Mouse (Mus musculus) regulatory T cell (primary cell): Measurements from ENCODE around the gene Papola.

Source experiments
- in situ Hi-C: fragments of 300-600 bp; cut with MboI, MseI; formaldehyde crosslinking; loops from one replicate; pipeline ENCODE4 v1.15.1; 2025; ENCODE audit warnings: high pct_unique_total_duplicates

The Papola gene

DNA sequence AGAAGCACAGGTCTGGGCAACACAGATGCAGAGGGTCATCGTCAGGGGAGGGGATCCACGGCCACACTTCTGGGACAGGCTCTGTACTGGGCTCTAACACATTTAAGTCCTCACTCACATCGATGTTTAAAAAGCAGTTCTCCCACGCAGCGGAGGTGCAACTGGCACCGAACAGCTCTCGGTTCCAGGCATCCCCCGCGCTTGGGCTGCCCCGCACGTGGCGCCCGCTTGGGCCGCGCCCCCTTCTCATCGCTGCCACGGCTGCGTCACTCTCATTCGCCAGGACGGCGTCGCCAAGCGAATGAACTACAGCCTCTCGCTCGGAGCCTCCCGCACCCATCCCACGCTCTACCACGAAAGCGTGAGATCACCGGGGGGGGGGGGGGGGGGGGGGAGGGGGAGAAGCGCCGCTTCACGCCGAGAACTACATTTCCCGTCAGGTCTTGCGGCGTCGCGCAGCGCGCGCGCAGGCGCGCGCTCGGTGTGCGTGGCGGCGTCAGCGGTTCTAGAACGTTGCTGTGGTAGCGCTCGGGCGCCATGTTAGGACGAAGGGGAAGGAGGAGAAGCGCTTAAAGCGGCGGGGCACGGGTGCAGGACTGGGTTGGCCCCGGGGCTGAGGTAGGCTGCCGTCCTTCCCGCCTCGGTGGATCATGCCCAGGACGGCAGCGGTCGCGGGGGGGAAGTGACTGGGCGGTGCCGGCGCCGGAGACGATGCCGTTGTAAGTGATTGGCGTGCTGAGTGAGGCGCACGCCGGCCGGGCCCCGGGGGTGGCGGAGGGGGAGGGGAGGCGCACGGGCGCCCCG is at the start of gene Papola:
Gene Papola (plus strand): TSS at position 499 of the 804 bp plus-strand sequence.
- in situ Hi-C loops: loop anchor here (10.0 kb wide), 1 partner anchor 750 kb away; the partner anchor contains the start of gene Glrx5

DNA sequence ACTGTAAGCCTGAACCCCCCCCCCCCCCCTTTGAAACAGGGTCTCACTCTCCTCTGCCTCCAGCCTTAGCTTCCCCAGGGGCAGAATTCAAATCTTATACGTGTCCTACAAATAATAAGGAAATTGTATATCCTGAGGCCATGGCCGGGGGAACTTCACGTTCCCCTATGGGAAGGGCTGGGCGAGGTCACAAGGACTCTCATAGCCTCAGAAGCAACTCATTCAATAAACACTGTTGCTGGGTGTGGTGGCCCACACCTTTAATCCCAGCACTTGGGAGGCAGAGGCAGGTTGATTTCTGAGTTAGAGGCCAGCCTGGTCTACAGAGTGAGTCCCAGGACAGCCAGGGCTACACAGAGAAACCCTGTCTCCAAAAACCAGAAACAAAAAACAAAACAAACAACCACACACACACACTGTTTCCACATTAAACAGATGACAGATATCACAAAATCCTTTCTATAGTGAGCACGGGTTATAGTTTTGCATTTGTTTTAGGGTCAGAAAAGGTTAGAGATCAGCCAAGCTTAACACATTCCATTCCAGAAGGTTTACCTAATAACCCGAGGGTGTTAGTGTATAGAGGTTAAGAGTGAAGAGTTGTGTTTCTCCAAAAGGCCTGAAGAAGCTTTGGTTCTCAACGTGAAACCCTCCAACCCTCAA is 49.1 kb upstream of the Papola start:
- in situ Hi-C loops: no loop called here

DNA sequence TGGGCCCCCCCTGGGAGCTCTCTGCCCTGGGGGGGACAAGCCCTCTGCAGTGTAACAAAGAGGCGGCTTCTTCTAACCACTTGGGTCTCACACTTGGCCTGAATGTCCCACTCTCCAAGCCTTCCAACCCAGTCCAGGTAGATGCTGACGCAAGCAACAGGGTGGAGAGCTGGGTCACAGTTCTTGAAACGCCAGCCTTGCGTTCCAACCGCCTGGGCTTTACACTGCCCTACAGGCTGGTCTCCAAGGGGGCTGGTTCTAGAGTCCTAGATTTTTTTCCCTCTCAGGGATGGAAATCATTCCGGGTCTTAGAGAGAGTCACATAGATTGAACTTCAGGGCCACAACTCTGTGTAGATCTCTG is 48.6 kb upstream of the Papola start:
- in situ Hi-C loops: no loop called here

DNA sequence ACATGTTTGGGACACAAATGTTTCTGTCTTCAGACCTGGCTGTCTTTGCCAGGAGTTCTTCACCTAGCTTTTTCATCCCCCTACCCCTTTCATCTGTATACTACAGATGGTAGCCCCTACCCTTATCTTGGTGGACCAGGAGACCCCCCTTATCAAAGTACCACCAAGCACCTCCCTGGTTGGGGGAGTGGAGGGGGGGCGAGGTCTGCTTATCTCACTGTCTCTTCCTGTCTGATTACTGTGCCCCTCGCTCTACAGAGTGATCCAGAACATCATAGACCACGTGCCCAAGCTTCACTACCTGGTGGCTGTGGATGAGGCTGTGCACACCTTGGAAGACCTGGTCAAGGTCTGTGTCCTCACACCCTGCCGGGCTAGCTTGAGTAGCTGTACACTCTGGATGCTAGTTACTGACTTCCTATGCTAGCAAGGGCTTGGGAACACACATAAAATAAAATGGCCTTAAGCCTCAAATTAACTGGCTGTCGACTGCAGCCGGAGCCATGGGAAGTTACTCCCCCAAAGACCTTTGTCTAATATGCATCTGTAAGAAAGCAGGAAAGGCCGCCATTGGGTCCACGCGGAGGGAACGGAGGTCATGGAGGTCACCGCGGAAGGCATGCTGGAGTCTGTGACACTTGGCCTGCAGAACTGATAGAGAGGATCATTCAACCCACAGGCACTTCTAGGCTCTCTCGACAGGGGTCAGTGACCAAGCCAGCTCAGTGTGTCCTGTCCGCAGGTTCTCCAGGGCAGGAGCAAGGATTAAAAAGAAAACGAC is 46.0 kb upstream of the Papola start:
- in situ Hi-C loops: no loop called here

DNA sequence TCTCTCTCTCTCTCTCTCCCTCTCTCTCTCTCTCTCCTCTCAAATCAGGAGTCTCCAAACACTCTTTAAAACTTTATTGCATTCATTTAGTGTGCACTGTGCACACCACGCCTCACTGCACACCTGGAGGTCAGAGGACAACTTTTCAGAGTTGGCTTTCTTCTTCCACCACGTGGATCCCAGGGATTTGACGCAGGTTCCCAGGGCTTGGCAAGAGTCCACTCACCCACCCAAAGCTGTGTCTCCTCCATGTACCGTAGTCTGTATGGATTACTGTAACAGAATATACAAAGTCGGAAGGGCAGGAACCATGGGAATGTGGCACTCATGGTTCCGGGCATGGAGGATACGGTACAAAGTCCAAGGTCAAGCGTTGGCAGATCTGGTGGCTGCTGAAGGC is 44.8 kb upstream of the Papola start:
- in situ Hi-C loops: no loop called here

DNA sequence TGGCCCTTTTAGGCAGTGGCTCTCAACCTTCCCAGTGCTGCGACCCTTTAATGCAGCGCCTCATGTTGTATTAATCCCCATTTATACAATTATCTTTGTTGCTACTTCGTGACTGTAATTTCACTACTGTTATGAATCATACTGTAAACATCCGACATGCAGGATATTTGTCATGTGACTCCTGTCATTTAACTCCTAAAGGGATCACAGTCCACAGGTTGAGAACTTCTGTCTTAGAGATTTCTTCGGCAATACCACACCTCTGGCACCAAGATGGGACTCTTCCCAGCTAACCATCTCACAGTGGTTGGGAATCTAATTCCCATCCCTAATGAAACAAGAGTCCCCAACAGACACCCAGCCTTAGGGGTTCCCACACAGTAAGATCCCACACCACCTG is 36.4 kb upstream of the Papola start:
- in situ Hi-C loops: no loop called here

DNA sequence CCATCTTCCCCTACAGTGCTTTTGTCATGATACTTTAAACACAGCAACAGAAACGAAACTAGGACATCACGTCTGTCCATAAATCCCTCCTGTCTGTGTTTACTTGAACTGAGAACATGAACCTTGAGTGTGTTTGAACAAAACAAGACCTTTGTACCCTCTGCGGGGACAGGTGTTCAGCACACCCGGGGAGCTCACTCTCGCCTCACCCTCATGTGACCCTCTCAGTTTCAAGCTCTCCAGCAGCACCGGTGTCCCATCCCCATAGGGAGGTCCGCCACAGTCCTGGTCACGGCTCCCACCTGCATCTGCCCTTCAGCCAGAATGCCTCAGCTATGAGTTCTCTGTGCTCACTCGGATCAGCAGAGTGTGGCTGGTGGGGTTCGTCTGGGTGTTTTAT is 30.7 kb upstream of the Papola start:
- in situ Hi-C loops: no loop called here

DNA sequence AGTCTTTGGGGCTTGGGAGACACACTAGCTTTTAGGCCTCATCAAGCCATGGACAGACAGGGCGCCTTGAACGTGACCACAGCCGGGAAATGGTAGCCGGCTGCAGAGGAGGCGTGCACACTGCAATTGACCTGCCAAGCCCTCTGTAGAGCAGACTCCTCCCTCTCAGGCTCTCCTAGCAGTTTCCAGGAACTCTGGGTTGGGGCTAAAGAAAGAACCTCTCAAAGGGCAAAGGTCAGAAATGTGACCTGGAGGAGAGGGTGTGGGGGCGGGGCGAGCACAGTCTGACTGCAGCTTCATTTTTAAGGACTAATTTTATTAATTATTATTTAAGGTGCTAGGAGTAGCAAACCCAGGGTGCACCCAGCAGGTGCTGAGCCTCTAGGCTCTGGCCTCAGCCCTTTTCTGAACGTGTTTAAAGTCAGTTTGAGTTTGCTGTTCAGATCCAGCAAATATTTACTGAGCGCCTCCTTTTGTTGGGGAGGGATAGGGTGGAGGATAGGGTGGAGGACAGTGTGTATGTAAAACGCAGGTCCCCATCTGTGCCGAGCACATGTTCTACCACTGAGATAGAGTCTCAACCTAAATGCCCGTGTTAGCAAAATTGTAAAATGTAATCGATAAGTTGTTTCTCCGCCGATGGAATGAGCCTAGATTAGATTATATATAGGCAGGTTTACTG is 26.5 kb upstream of the Papola start:
- in situ Hi-C loops: no loop called here

DNA sequence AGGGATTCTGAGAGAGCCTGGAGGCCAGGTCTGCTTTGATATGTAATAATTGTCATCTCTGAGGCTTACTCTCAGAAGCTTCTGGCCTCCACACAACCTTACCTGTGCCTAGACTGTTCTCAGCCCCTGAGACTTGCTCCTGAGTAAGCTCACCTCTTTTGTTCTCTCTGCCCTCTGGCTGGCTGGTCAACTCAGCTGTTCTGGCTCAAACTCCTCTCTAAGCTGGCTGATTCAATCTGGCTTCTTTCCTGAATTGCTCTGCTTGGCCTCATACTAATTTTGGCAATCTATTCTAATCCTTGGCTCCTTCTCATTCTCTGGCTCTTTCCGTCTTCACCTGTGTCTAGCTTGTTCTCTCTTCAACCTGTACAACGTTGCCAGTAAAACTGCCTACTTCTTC is 25.6 kb upstream of the Papola start:
- in situ Hi-C loops: no loop called here

DNA sequence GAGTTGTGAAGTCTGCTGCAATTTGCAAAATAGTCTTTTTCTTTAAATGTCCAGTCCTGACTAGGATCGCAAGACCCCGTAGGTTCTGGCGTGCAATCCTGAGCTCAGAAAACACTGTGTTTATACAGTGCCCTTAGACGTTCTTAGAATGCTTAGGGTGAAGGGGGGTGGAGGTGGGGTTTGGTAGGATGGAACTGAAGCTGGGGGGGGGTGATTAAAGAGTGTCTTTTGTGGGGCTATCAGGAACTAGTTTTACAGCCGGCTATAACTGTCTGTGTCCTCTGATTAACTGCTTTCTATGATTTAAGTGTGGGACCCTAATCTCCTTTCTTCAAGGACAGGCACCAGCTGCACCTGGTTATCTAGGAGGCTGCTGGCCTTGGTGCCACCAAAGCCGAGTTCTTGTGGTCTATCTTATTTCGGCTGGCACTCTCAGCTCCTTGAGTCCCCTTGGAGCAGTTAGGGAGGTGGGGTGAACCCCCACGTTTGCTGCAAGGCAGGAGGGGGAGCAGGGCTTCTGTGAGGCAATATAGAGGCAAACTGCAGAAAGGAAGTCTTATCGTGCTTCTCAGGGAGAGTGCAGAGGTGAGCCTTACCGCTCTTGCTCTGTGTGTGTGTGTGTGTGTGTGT is 24.5 kb upstream of the Papola start:
- in situ Hi-C loops: no loop called here

DNA sequence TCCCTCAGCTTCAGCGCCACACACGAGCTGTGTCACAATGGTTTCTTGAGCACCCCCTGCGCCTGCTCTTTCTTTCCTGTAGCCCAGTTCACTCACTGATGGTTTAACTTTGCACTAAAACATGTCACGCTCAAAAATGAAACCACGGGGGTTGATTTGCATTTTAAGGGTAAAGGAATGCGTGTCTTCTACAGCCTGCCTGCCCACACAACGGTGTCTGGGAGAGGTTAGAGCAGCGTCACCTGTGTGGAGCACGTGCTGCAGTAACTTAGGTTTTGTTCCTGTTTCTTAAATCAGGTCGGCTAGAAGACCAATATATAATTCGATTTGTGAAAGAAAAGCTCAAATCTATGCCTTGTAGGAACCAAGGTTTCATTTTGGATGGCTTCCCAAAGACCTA is 23.3 kb upstream of the Papola start:
- in situ Hi-C loops: no loop called here

DNA sequence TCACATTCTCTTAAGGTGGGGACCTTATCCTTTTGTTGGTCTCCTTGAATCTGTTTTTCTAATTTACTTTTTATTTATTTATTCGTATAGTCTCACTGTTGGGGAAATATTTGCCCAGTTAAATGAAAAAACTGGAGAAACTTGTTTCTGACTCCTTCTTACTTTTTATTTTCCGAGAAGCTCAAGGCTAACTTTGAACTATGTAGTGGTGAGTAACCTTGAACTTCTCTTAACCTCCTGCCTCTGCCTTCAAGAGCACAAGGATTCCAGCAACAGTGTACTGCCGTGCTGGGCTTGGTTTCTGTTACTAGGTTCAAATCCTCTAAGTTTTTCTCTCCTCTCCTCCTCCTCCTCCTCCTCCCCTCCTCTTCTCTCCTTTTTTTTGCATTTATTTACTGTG is 22.9 kb upstream of the Papola start:
- in situ Hi-C loops: no loop called here

DNA sequence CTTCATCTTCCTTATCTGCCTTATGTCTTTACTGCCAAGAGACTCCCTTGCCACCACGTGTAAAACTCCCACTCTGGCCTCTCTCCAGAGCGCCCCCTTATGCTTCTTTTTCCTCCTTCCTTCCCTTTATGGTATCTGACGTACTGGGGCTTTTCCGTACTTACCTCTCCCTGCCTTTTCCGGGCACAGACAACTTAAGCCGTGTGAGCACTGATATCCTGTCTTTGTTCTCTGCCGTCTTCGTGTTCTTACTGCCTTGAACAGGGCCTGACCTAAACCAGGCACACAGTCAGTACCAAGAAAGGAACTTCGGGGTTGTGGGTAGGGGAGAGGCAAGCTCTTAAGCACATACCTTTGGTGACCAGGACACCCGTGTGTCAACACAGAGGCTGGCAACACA is 14.8 kb upstream of the Papola start:
- in situ Hi-C loops: no loop called here

DNA sequence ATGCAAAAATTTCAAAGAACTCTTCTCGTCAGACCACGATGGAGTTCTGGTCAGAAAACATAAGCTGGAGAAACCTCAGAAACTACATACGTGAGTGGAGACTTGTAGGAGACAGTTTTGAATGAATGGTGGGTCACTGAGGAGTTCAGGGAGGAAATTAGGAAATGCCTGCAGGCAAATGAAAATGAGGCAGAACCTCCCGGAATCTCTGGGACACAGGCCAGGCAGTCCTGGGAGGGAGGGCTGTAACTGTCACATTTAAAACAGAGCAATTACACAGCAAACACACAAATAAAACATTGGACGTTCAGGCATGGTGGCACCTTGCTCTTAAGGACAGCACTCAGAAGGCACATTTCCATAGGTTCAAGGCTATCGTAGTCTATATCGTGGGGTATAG is 9.6 kb upstream of the Papola start:
- in situ Hi-C loops: no loop called here

DNA sequence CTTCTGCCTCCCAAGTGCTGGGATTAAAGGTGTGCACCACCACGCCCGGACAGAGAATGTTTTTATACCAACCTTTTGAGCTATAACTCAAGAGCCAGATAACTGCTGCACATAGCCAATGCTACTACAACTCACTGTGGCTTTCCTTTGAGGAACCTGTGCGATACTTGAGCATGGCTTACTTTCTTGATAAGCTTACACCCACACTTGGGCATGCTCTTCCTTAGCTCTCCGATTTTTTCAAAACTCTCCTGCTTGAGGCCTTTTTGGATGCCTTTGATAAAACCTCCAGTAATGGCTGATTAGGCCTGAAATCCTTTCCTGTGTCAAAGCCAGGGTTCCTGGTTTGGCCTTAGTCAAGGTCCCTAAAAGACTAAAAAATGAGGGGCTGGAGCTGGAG is 6.8 kb upstream of the Papola start:
- in situ Hi-C loops: no loop called here

DNA sequence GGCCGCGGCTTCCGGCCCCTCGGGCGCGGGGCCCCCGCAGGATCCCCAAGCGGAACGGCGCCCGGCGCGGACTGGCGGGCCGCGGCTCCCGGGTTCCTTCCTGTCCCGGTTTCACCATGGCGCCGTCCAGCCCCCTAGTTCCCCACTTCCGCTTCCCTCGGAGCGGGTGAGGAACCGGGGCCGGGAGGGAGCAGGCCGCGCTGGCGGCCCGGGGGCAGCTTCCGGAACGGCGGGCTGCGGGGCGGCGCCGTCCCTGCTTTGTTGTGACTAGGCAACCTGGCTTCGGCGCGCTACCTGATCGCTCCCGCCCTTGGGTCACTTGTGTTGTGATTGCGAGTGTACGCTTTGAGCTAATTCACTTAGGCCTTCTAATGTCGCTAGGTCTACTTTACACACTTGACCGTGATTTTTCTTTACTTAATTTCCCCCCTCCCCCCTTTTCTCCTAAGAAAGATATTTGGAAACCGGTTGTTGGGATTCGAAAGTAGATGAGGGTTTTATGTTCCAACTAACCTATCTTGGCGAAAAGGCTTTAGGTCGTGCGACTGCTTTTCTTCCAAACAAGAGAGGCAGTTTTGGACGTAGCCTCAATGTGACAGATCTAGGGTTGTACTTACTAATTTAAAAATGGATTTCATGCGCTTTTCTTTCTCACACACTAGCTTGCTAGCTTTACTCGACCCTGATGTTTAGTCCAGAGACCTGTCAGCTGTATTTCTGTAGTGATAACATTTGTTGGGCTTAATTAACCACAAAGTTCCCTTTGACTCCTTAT is 693 bp downstream of the Papola start:
- in situ Hi-C loops: loop anchor here (10.0 kb wide), 1 partner anchor 750 kb away; the partner anchor contains the start of gene Glrx5

DNA sequence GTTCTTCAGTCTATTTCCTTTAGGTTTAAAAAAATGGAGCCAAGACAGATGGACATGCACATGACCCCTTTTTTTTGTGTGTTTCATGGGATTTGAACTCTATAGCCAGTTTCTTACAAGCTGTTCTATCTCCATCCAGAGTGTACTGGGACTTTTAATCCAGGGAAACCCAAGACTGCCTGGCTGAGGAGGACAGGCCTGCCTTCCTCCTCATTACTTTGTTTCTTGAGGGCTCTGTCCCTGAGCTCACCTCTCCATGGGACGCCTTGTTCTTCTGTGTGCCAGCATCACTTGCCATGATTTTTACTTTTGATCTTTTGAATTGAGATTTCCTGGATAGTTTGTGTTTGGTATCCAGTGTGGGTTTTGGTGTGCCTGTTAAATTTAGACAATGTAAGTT is 1.6 kb downstream of the Papola start:
- in situ Hi-C loops: loop anchor here (10.0 kb wide), 1 partner anchor 751 kb away; the partner anchor contains the start of gene Glrx5

DNA sequence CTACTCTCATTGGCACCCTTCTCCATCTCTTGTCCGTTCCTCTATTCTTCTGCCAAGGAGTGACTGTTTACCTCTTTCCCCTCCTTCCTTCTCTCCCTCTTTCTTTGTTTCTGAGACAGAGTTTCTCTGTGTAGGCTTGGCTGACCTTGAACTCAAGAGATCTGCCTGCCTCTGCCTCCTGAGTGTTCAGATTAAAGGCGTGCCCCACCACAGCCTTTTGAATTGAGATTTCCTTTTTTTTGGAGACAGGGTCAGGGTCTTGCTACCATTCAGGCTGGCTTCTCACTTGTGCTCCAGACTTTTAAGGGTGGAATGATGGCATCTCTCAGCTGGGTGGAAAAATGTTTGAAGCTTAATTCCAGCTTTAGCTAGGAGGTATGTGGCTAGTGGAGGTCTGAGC is 3.1 kb downstream of the Papola start:
- in situ Hi-C loops: loop anchor here (10.0 kb wide), 1 partner anchor 753 kb away; the partner anchor contains the start of gene Glrx5

DNA sequence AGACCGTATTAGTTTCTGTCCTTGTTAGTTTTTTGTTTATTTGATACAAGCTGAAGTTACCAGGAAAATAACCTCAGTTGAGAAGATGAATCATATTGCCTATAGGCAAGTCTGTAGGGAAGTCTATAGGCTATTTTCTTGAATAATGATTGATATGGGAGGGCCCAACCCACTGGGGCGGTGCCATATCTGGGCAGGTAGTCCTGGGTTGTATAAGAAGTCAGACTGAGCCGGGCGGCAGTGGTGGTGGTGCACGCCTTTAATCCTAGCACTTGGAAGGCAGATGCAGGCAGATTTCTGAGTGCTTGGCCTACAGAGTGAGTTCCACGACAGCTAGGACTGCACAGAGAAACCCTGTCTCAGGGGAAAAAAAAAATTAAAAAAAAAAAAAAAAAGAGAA is 5.4 kb downstream of the Papola start:
- in situ Hi-C loops: loop anchor here (10.0 kb wide), 2 partner anchors 105 to 755 kb away; partner anchors contain the start of genes Atg2b, Glrx5 and Gskip

DNA sequence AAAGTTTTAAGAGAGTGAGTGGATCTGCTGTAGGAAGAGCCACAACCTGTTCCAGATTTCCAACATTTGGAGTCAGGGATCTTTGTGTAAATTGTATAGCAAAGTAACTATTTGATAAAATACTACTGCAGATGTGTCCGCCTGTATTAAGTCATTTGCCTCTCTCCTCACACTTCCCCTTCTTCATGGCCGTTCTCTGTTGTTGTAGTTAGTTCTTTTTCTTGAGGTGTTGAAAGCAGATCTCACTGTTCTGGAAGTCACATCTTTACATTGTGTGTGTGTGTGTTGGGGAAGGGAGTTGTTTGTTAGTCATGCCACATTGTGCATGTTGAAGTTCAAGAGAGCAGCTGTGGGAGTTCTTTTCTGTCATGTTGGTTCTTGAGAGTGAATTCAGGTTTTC is 10.4 kb downstream of the Papola start:
- in situ Hi-C loops: loop anchor here (5.0 to 10.0 kb wide), 2 partner anchors 93 to 110 kb away; partner anchors contain the start of genes Atg2b and Gskip
